In genomic region chr10:76210806-76211205, GRCm38 (mm10) we compare ENCODE assay signal across 28 mouse cellular contexts. TPM values are rescaled to one million over a fixed set of nuclear protein-coding genes. Genes with fewer than 3 reads are reported as not detected.
DNase-seq lines count a peak whose midpoint lies in the region; ATAC-seq lines count a peak whose summit lies in the region.
"Had no signal": no experiment of that assay in that cellular context is flagged by ENCODE, and none has a peak within 500 bp of the region (broad histone marks: within the 10 kb centered on the region; RNA-seq: fewer than 3 reads in every experiment).

No protein-coding gene starts in this region.

- no peak for ATAC-seq in heart, embryonic 11.5 days (replicated peaks; ENCODE audit: insufficient number of reproducible peaks, low FRiP score, low TSS enrichment)
- ATAC-seq in intestine, embryonic 14.5 days (replicated peaks; ENCODE audit: low FRiP score, low TSS enrichment, low read depth), result no peak
- ATAC-seq in intestine, embryonic 16.5 days, result no peak
- no peak for ATAC-seq in neural tube, embryonic 15.5 days (ENCODE audit: low FRiP score)
- ATAC-seq: activated CD4-positive, CD25-positive, alpha-beta regulatory T cell, adult 4 months; CD4-positive, CD25-positive, alpha-beta regulatory T cell, adult 4 months; forebrain, embryonic 14.5 days; Patski had no signal

- H3K27me3 ChIP-seq in heart, embryonic 11.5 days (ENCODE audit: control insufficient read depth, insufficient read depth, low read length), result no peaks in the 10 kb centered on the region
- no peaks in the 10 kb centered on the region for H3K27me3 ChIP-seq in intestine, embryonic 14.5 days (replicated peaks; ENCODE audit: control insufficient read depth, insufficient read depth, low read length)
- no peaks in the 10 kb centered on the region for H3K27me3 ChIP-seq in intestine, embryonic 16.5 days (replicated peaks; ENCODE audit: control insufficient read depth, insufficient read depth, low read length)
- H3K27me3 ChIP-seq in neural tube, embryonic 15.5 days (replicated peaks), result no peaks in the 10 kb centered on the region
- H3K27me3 ChIP-seq in embryonic facial prominence, embryonic 10.5 days (replicated peaks; ENCODE audit: low read depth, poor library complexity, severe bottlenecking), result no peaks in the 10 kb centered on the region
- H3K27me3 ChIP-seq: CH12.LX; embryonic facial prominence, embryonic 13.5 days; embryonic facial prominence, embryonic 15.5 days; forebrain, embryonic 12.5 days; Patski had no signal

- no peak overlapping the region for H3K4me3 ChIP-seq in heart, embryonic 11.5 days (ENCODE audit: low read depth, low read length)
- H3K4me3 ChIP-seq in intestine, embryonic 14.5 days (ENCODE audit: low read depth, low read length), result no peak overlapping the region
- H3K4me3 ChIP-seq in intestine, embryonic 16.5 days (ENCODE audit: low read length), result no peak overlapping the region
- no peak overlapping the region for H3K4me3 ChIP-seq in neural tube, embryonic 15.5 days (replicated peaks)
- no peak overlapping the region for H3K4me3 ChIP-seq in embryonic facial prominence, embryonic 10.5 days
- H3K4me3 ChIP-seq: embryonic facial prominence, embryonic 13.5 days; embryonic facial prominence, embryonic 15.5 days; erythroblast, embryonic 14.5 days; forebrain, embryonic 10.5 days; forebrain, embryonic 12.5 days had no signal

- no peak overlapping the region for H3K27ac ChIP-seq in heart, embryonic 11.5 days (ENCODE audit: low read depth, low read length)
- no peak overlapping the region for H3K27ac ChIP-seq in intestine, embryonic 14.5 days (ENCODE audit: low read depth)
- no peak overlapping the region for H3K27ac ChIP-seq in intestine, embryonic 16.5 days (ENCODE audit: low read length)
- H3K27ac ChIP-seq in neural tube, embryonic 15.5 days (replicated peaks), result no peak overlapping the region
- no peak overlapping the region for H3K27ac ChIP-seq in embryonic facial prominence, embryonic 10.5 days (replicated peaks)
- H3K27ac ChIP-seq: embryonic facial prominence, embryonic 13.5 days; embryonic facial prominence, embryonic 15.5 days; forebrain, embryonic 10.5 days; forebrain, embryonic 12.5 days had no signal

- H3K9ac ChIP-seq in heart, embryonic 11.5 days (ENCODE audit: low read depth, low read length), result no peak overlapping the region
- H3K9ac ChIP-seq in intestine, embryonic 14.5 days (ENCODE audit: low read length), result no peak overlapping the region
- H3K9ac ChIP-seq in intestine, embryonic 16.5 days (ENCODE audit: low read depth, low read length), result no peak overlapping the region
- H3K9ac ChIP-seq in neural tube, embryonic 15.5 days (replicated peaks), result no peak overlapping the region
- H3K9ac ChIP-seq: embryonic facial prominence, embryonic 13.5 days; embryonic facial prominence, embryonic 15.5 days; forebrain, embryonic 12.5 days had no signal

- H3K9me3 ChIP-seq in heart, embryonic 11.5 days (replicated peaks; ENCODE audit: control insufficient read depth, low read length), result peaks cover 11% of the 10 kb centered on the region; the same call in 1 of the 2 replicates
- 0 out of 2 replicates have a peak, but pooled peaks cover 8% of the 10 kb centered on the region for H3K9me3 ChIP-seq in intestine, embryonic 14.5 days (ENCODE audit: control insufficient read depth, low read length)
- 0 out of 2 replicates have a peak, but pooled peaks cover 11% of the 10 kb centered on the region for H3K9me3 ChIP-seq in intestine, embryonic 16.5 days (ENCODE audit: control insufficient read depth, low read length)
- 0 out of 2 replicates have a peak, but pooled peaks cover 3% of the 10 kb centered on the region for H3K9me3 ChIP-seq in neural tube, embryonic 15.5 days (replicated peaks)
- H3K9me3 ChIP-seq in embryonic facial prominence, embryonic 10.5 days, result peaks cover 17% of the 10 kb centered on the region

- no peak overlapping the region for H3K4me2 ChIP-seq in heart, embryonic 11.5 days
- no peak overlapping the region for H3K4me2 ChIP-seq in intestine, embryonic 14.5 days (ENCODE audit: low read length)
- no peak overlapping the region for H3K4me2 ChIP-seq in intestine, embryonic 16.5 days (ENCODE audit: low read depth, low read length)
- H3K4me2 ChIP-seq in neural tube, embryonic 15.5 days, result no peak overlapping the region
- H3K4me2 ChIP-seq: embryonic facial prominence, embryonic 13.5 days; embryonic facial prominence, embryonic 15.5 days; forebrain, embryonic 12.5 days had no signal

- no peaks in the 10 kb centered on the region for H3K4me1 ChIP-seq in heart, embryonic 11.5 days (ENCODE audit: control insufficient read depth, insufficient read depth, low read length)
- no peaks in the 10 kb centered on the region for H3K4me1 ChIP-seq in intestine, embryonic 14.5 days (replicated peaks; ENCODE audit: control insufficient read depth, insufficient read depth, low read length)
- no peaks in the 10 kb centered on the region for H3K4me1 ChIP-seq in intestine, embryonic 16.5 days (ENCODE audit: control insufficient read depth, insufficient read depth, low read length)
- H3K4me1 ChIP-seq in neural tube, embryonic 15.5 days, result no peaks in the 10 kb centered on the region
- H3K4me1 ChIP-seq in embryonic facial prominence, embryonic 10.5 days, result no peaks in the 10 kb centered on the region
- H3K4me1 ChIP-seq: embryonic facial prominence, embryonic 13.5 days; embryonic facial prominence, embryonic 15.5 days; forebrain, embryonic 10.5 days; forebrain, embryonic 12.5 days had no signal

- 94% methylated on average over 7 of the region's 7 CpGs for WGBS in heart, embryonic 11.5 days (ENCODE audit: insufficient replicate concordance)
- WGBS in intestine, embryonic 14.5 days, result 93% methylated on average over 7 of the region's 7 CpGs
- 95% methylated on average over 7 of the region's 7 CpGs for WGBS in intestine, embryonic 16.5 days
- WGBS in neural tube, embryonic 15.5 days, result 81% methylated on average over 7 of the region's 7 CpGs
- 96% methylated on average over 7 of the region's 7 CpGs for WGBS in embryonic facial prominence, embryonic 10.5 days

- peak; percentile 66 for DNase-seq in heart, adult 11 months
- DNase-seq in intestine, embryonic 14.5 days (ENCODE audit: low spot score), result peak; percentile 13
- peak; percentile 3 for DNase-seq in neural tube, embryonic 10.5 days (ENCODE audit: extremely low spot score, low spot score)
- peak; percentile 2 for DNase-seq in embryonic facial prominence, embryonic 10.5 days (ENCODE audit: low spot score)
- DNase-seq in layer of hippocampus, postnatal 36 days, result no peak
- DNase-seq: adrenal gland, adult 8-10 months; adrenal gland, postnatal 14 days; adrenal gland, postnatal 36 days; B cell, adult 2 months; cerebellum, adult 11-12 months; cerebellum, adult 2 months; cerebellum, adult 9-10 months; cerebellum, postnatal 10 days; cerebellum, postnatal 25 days had no signal

- peaks cover 43% of the 10 kb centered on the region for H3K36me3 ChIP-seq in heart, embryonic 11.5 days (ENCODE audit: control insufficient read depth, insufficient read depth, low read length)
- peaks cover 68% of the 10 kb centered on the region for H3K36me3 ChIP-seq in intestine, embryonic 14.5 days (ENCODE audit: control insufficient read depth, insufficient read depth, low read length)
- H3K36me3 ChIP-seq in intestine, embryonic 16.5 days (ENCODE audit: control insufficient read depth, insufficient read depth, low read length), result peaks cover 21% of the 10 kb centered on the region
- H3K36me3 ChIP-seq in neural tube, embryonic 15.5 days, result peaks cover 94% of the 10 kb centered on the region
- peaks cover 83% of the 10 kb centered on the region for H3K36me3 ChIP-seq in embryonic facial prominence, embryonic 10.5 days (replicated peaks)
- H3K36me3 ChIP-seq: G1E had no signal

RNA-seq across cellular contexts. Expression of gene Prmt2, which starts 26.9 kb away (rescaled TPM):
- 62.6 and 66.3 TPM in 2 replicates for polyA plus RNA-seq in heart, embryonic 11.5 days (2014; fragmentation: Nextera tagmentation; extraction: Ambion mirVana)
- polyA plus RNA-seq in intestine, embryonic 14.5 days (2014; fragmentation: Nextera tagmentation; extraction: Ambion mirVana), result 53.6 and 61.8 TPM in 2 replicates
- 42.6 and 44.2 TPM in 2 replicates for polyA plus RNA-seq in intestine, embryonic 16.5 days (2015; fragmentation: Nextera tagmentation; extraction: Ambion mirVana)
- 262 and 302 TPM in 2 replicates for polyA plus RNA-seq in neural tube, embryonic 15.5 days (2015; fragmentation: Nextera tagmentation; extraction: Ambion mirVana)
- 62.2 and 64.5 TPM in 2 replicates for polyA plus RNA-seq in embryonic facial prominence, embryonic 10.5 days (2016; fragmentation: Nextera tagmentation; extraction: Ambion mirVana)
- total RNA-seq in layer of hippocampus, postnatal 36 days (2021), result 10 to 100 TPM; 75.6 to 83.2 TPM

RNA-seq across cellular contexts. Expression of gene S100b, which starts 42.8 kb away (rescaled TPM):
- polyA plus RNA-seq in heart, embryonic 11.5 days (2014; fragmentation: Nextera tagmentation; extraction: Ambion mirVana), result 0.39 and 0.44 TPM in 2 replicates
- 1.2 and 1.4 TPM in 2 replicates for polyA plus RNA-seq in intestine, embryonic 14.5 days (2014; fragmentation: Nextera tagmentation; extraction: Ambion mirVana)
- 2.1 and 2.4 TPM in 2 replicates for polyA plus RNA-seq in intestine, embryonic 16.5 days (2015; fragmentation: Nextera tagmentation; extraction: Ambion mirVana)
- polyA plus RNA-seq in neural tube, embryonic 15.5 days (2015; fragmentation: Nextera tagmentation; extraction: Ambion mirVana), result 5.4 and 7.4 TPM in 2 replicates
- polyA plus RNA-seq in embryonic facial prominence, embryonic 10.5 days (2016; fragmentation: Nextera tagmentation; extraction: Ambion mirVana), result 0.10 TPM in 1 of 2 replicates, not detected in the other
- total RNA-seq in layer of hippocampus, postnatal 36 days (2021), result 100 to 1,000 TPM; 114 to 128 TPM
- total RNA-seq: CH12.LX, G1E had no signal
- polyA plus RNA-seq: activated CD4-positive, CD25-positive, alpha-beta regulatory T cell, adult 4 months; CD4-positive, CD25-positive, alpha-beta regulatory T cell, adult 4 months; erythroblast, embryonic 14.5 days; forebrain, embryonic 10.5 days; G1E had no signal

Comparison
In these comparisons a context has a peak if more than half of its experiments do, and no peak if none do; other contexts are left out.
1. DNase-seq: peak in heart, adult 11 months (single experiment), intestine, embryonic 14.5 days (single experiment), neural tube, embryonic 10.5 days (single experiment) and embryonic facial prominence, embryonic 10.5 days (single experiment); none in layer of hippocampus, postnatal 36 days (0 of 2).